ENCODE assay signal across 9 mouse cellular contexts in genomic region chr12:16850431-16851375, GRCm38 (mm10). TPM values are rescaled to one million over a fixed set of nuclear protein-coding genes. Genes with fewer than 3 reads are reported as not detected.
DNase-seq lines count a peak whose midpoint lies in the region; ATAC-seq and TF ChIP-seq lines count a peak whose summit lies in the region.
"Had no signal": no experiment of that assay in that cellular context is flagged by ENCODE, and none has a peak within 500 bp of the region (broad histone marks: within the 10 kb centered on the region; RNA-seq: fewer than 3 reads in every experiment).

No protein-coding gene starts in this region.

- no peak overlapping the region for H3K9ac ChIP-seq in forebrain, embryonic 12.5 days
- no peak overlapping the region for H3K9ac ChIP-seq in intestine, postnatal 0 days (ENCODE audit: low read depth, low read length)

- peak; percentile 47 for DNase-seq in forebrain, embryonic 10.5 days (ENCODE audit: extremely low spot score, low spot score)
- DNase-seq in testis, postnatal 10 days (ENCODE audit: low spot score): peak; percentile 51
- DNase-seq in testis, postnatal 14 days (ENCODE audit: low spot score): no peak
- peak; percentile 92 to 94 for DNase-seq in gastrocnemius, adult 8-10 months (ENCODE audit: low spot score in 2 of 2)
- DNase-seq in lung, postnatal 4 days: peak; percentile 35 to 38
- no peak for DNase-seq in spleen, adult 12 weeks (ENCODE audit: low spot score)

- no peaks in the 10 kb centered on the region for H3K9me3 ChIP-seq in forebrain, embryonic 10.5 days
- no peaks in the 10 kb centered on the region for H3K9me3 ChIP-seq in forebrain, embryonic 12.5 days
- H3K9me3 ChIP-seq in intestine, postnatal 0 days (ENCODE audit: control insufficient read depth): no peaks in the 10 kb centered on the region

- WGBS in forebrain, embryonic 10.5 days: 49% methylated on average over 16 of the region's 16 CpGs
- 51% methylated on average over 16 of the region's 16 CpGs for WGBS in forebrain, embryonic 12.5 days
- WGBS in intestine, postnatal 0 days: 46% methylated on average over 16 of the region's 16 CpGs

- no peak; the same call in 1 of the 2 replicates for ATAC-seq in forebrain, embryonic 12.5 days (ENCODE audit: low FRiP score)
- ATAC-seq in intestine, postnatal 0 days: peak; percentile 87

- peaks cover 25% of the 10 kb centered on the region for H3K4me1 ChIP-seq in forebrain, embryonic 10.5 days
- peaks cover 13% of the 10 kb centered on the region for H3K4me1 ChIP-seq in forebrain, embryonic 12.5 days
- H3K4me1 ChIP-seq in intestine, postnatal 0 days (replicated peaks; ENCODE audit: control insufficient read depth, insufficient read depth, low read length): 0 out of 2 replicates have a peak, but pooled peaks cover 2% of the 10 kb centered on the region

- H3K36me3 ChIP-seq in forebrain, embryonic 10.5 days (replicated peaks): no peaks in the 10 kb centered on the region
- no peaks in the 10 kb centered on the region for H3K36me3 ChIP-seq in forebrain, embryonic 12.5 days (replicated peaks)
- H3K36me3 ChIP-seq in intestine, postnatal 0 days (ENCODE audit: control insufficient read depth, insufficient read depth): no peaks in the 10 kb centered on the region

- peak; percentile 61 for TF ChIP-seq CTCF in intestine, postnatal 0 days (IDR thresholded peaks at IDR 0.05; ENCODE audit: low read depth)

- H3K4me2 ChIP-seq in forebrain, embryonic 12.5 days: no peak overlapping the region
- H3K4me2 ChIP-seq in intestine, postnatal 0 days (replicated peaks; ENCODE audit: low read depth): 0 out of 2 replicates have a peak overlapping the region, but pooled peaks have one; percentile 9

- H3K27ac ChIP-seq in forebrain, embryonic 10.5 days: peak overlapping the region; percentile 16; the same call in 1 of the 2 replicates
- H3K27ac ChIP-seq in forebrain, embryonic 12.5 days: no peak overlapping the region
- H3K27ac ChIP-seq in intestine, postnatal 0 days (ENCODE audit: low read depth, low read length): peak overlapping the region; percentile 35; the same call in 1 of the 2 replicates

- H3K27me3 ChIP-seq in forebrain, embryonic 10.5 days (ENCODE audit: poor library complexity, severe bottlenecking): no peaks in the 10 kb centered on the region
- H3K27me3 ChIP-seq in forebrain, embryonic 12.5 days: no peaks in the 10 kb centered on the region
- no peaks in the 10 kb centered on the region for H3K27me3 ChIP-seq in intestine, postnatal 0 days (replicated peaks; ENCODE audit: control insufficient read depth, insufficient read depth, low read length)

- H3K4me3 ChIP-seq in forebrain, embryonic 10.5 days: no peak overlapping the region
- H3K4me3 ChIP-seq in forebrain, embryonic 12.5 days (replicated peaks): no peak overlapping the region
- no peak overlapping the region for H3K4me3 ChIP-seq in intestine, postnatal 0 days (ENCODE audit: low read depth, low read length)
- H3K4me3 ChIP-seq: erythroblast, embryonic 14.5 days had no signal

RNA-seq across cellular contexts. Expression of gene E2f6, which starts 39.9 kb away (rescaled TPM):
- 63.0 and 67.6 TPM in 2 replicates for polyA plus RNA-seq in forebrain, embryonic 10.5 days (2016; fragmentation: Nextera tagmentation; extraction: Ambion mirVana)
- polyA plus RNA-seq in forebrain, embryonic 12.5 days (2016; fragmentation: Nextera tagmentation; extraction: Ambion mirVana): 75.0 and 77.4 TPM in 2 replicates
- 100 to 1,000 TPM; 136 to 196 (median 151) TPM for total RNA-seq in gastrocnemius, adult 8-10 months (2022)
- 11.7 and 12.1 TPM in 2 replicates for polyA plus RNA-seq in intestine, postnatal 0 days (2015; fragmentation: Nextera tagmentation; extraction: Ambion mirVana)

RNA-seq across cellular contexts. Expression of gene Rock2, which starts 44.0 kb away (rescaled TPM):
- polyA plus RNA-seq in forebrain, embryonic 10.5 days (2016; fragmentation: Nextera tagmentation; extraction: Ambion mirVana): 10.5 and 11.5 TPM in 2 replicates
- 21.0 and 22.9 TPM in 2 replicates for polyA plus RNA-seq in forebrain, embryonic 12.5 days (2016; fragmentation: Nextera tagmentation; extraction: Ambion mirVana)
- total RNA-seq in gastrocnemius, adult 8-10 months (2022): 100 to 1,000 TPM in 1 of 4 experiments, 10 to 100 TPM in 3; 76.4 to 106 (median 80.8) TPM
- polyA plus RNA-seq in intestine, postnatal 0 days (2015; fragmentation: Nextera tagmentation; extraction: Ambion mirVana): 13.3 and 16.9 TPM in 2 replicates

RNA-seq across cellular contexts. Expression of gene Greb1, which starts 50.0 kb away (rescaled TPM):
- polyA plus RNA-seq in forebrain, embryonic 10.5 days (2016; fragmentation: Nextera tagmentation; extraction: Ambion mirVana): 12.9 and 14.6 TPM in 2 replicates
- polyA plus RNA-seq in forebrain, embryonic 12.5 days (2016; fragmentation: Nextera tagmentation; extraction: Ambion mirVana): 2.4 and 2.5 TPM in 2 replicates
- 1 to 10 TPM in 3 of 4 experiments, under 1 TPM in 1; 0.27 to 5.3 (median 1.1) TPM for total RNA-seq in gastrocnemius, adult 8-10 months (2022)
- 2.5 and 3.4 TPM in 2 replicates for polyA plus RNA-seq in intestine, postnatal 0 days (2015; fragmentation: Nextera tagmentation; extraction: Ambion mirVana)
- polyA plus RNA-seq: erythroblast, embryonic 14.5 days had no signal

Comparison
In these comparisons a context has a peak if more than half of its experiments do, and no peak if none do; other contexts are left out.
1. DNase-seq: peak in forebrain, embryonic 10.5 days (single experiment), testis, postnatal 10 days (single experiment), gastrocnemius, adult 8-10 months (2 of 2) and lung, postnatal 4 days (2 of 2); none in testis, postnatal 14 days (single experiment) and spleen, adult 12 weeks (single experiment).